Mouse (Mus musculus): Measurements from ENCODE around the gene Met. TPM values are rescaled to one million over a fixed set of nuclear protein-coding genes. Genes with fewer than 3 reads are reported as not detected.

The Met gene
- polyA plus RNA-seq, 1 experiment from 2014 or later: 7.8 TPM

GRCm38 (mm10) chr6:17546825-17547224 lies 83.2 kb downstream of the Met start:
- ATAC-seq (replicated peaks; ENCODE audit: low FRiP score) (no peak), DNase-seq (ENCODE audit: low spot score) (no peak)
- no peaks in the 10 kb centered on the region for H3K27me3 ChIP-seq (replicated peaks; ENCODE audit: control insufficient read depth, insufficient read depth, low read length)
- no peak overlapping the region for H3K4me2 ChIP-seq
- no peaks in the 10 kb centered on the region for H3K36me3 ChIP-seq (ENCODE audit: control insufficient read depth, insufficient read depth, low read length)
- WGBS: 69% methylated on average over 5 of the region's 5 CpGs
- H3K4me3 ChIP-seq (ENCODE audit: low read depth, low read length): no peak overlapping the region
- H3K4me1 ChIP-seq (replicated peaks; ENCODE audit: control insufficient read depth, insufficient read depth, low read length): no peaks in the 10 kb centered on the region
- no peak overlapping the region for H3K27ac ChIP-seq (ENCODE audit: low read depth, low read length)
- no peak overlapping the region for H3K9ac ChIP-seq (ENCODE audit: low read depth, low read length)
- no peaks in the 10 kb centered on the region for H3K9me3 ChIP-seq (ENCODE audit: control insufficient read depth, low read length)

GRCm38 (mm10) chr6:17548786-17549185 lies 85.2 kb downstream of the Met start:
- Histone ChIP-seq H3K4me3 (ENCODE audit: low read depth, low read length) (no peak overlapping the region), H3K9me3 (ENCODE audit: control insufficient read depth, low read length) (no peaks in the 10 kb centered on the region), H3K27ac (ENCODE audit: low read depth, low read length) (no peak overlapping the region), H3K4me2 (no peak overlapping the region), H3K9ac (ENCODE audit: low read depth, low read length) (no peak overlapping the region), H3K36me3 (ENCODE audit: control insufficient read depth, insufficient read depth, low read length) (no peaks in the 10 kb centered on the region), H3K27me3 (replicated peaks; ENCODE audit: control insufficient read depth, insufficient read depth, low read length) (no peaks in the 10 kb centered on the region), H3K4me1 (replicated peaks; ENCODE audit: control insufficient read depth, insufficient read depth, low read length) (no peaks in the 10 kb centered on the region)
- DNase-seq (ENCODE audit: low spot score) (no peak), ATAC-seq (replicated peaks; ENCODE audit: low FRiP score) (no peak)
- 85% methylated on average over 4 of the region's 4 CpGs for WGBS

DNA sequence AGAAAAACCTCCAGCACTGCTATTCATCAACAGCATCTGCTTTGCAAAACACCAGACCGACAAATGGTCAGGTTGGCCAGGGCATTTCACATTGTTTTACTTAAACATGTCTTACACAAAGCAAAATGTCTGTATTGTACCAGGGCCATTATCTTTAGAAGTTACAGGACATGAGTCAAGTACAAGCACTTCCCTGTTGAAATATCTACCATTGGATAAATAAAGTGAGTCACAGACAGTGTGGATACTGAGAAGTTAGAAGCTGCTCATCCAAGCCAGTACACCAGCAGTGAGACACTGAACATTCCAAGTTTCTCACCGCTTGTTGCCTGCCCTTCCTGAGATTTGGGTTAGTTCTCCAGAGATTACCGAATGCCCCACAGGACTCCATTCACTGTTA lies 86.0 kb downstream of the Met start:
- no peaks in the 10 kb centered on the region for H3K4me1 ChIP-seq (replicated peaks; ENCODE audit: control insufficient read depth, insufficient read depth, low read length)
- H3K27me3 ChIP-seq (replicated peaks; ENCODE audit: control insufficient read depth, insufficient read depth, low read length): no peaks in the 10 kb centered on the region
- H3K4me2 ChIP-seq: no peak overlapping the region
- H3K27ac ChIP-seq (ENCODE audit: low read depth, low read length): no peak overlapping the region
- DNase-seq (ENCODE audit: low spot score) (no peak), ATAC-seq (replicated peaks; ENCODE audit: low FRiP score) (no peak)
- no peaks in the 10 kb centered on the region for H3K36me3 ChIP-seq (ENCODE audit: control insufficient read depth, insufficient read depth, low read length)
- WGBS: 81% methylated on average over 3 of the region's 3 CpGs
- H3K4me3 ChIP-seq (ENCODE audit: low read depth, low read length): no peak overlapping the region
- no peak overlapping the region for H3K9ac ChIP-seq (ENCODE audit: low read depth, low read length)
- H3K9me3 ChIP-seq (ENCODE audit: control insufficient read depth, low read length): no peaks in the 10 kb centered on the region

GRCm38 (mm10) chr6:17554263-17554662 lies 90.7 kb downstream of the Met start:
- 0 out of 2 replicates have a peak, but pooled peaks have one; percentile 23 for ATAC-seq (replicated peaks; ENCODE audit: low FRiP score)

GRCm38 (mm10) chr6:17554757-17555156 lies 91.2 kb downstream of the Met start:
- Histone ChIP-seq H3K9ac (ENCODE audit: low read depth, low read length) (no peak overlapping the region), H3K4me1 (replicated peaks; ENCODE audit: control insufficient read depth, insufficient read depth, low read length) (no peaks in the 10 kb centered on the region), H3K27me3 (replicated peaks; ENCODE audit: control insufficient read depth, insufficient read depth, low read length) (no peaks in the 10 kb centered on the region), H3K36me3 (ENCODE audit: control insufficient read depth, insufficient read depth, low read length) (no peaks in the 10 kb centered on the region), H3K27ac (ENCODE audit: low read depth, low read length) (no peak overlapping the region), H3K4me3 (ENCODE audit: low read depth, low read length) (no peak overlapping the region), H3K4me2 (no peak overlapping the region), H3K9me3 (ENCODE audit: control insufficient read depth, low read length) (no peaks in the 10 kb centered on the region)
- DNase-seq (ENCODE audit: low spot score) (no peak), ATAC-seq (replicated peaks; ENCODE audit: low FRiP score) (no peak)
- 62% methylated on average over 3 of the region's 3 CpGs for WGBS

More at GRCm38 (mm10) chr6:17554263-17554662, 90.7 kb downstream of the Met start:
- 83% methylated on average over 7 of the region's 7 CpGs for WGBS
- Histone ChIP-seq H3K27me3 (replicated peaks; ENCODE audit: control insufficient read depth, insufficient read depth, low read length) (no peaks in the 10 kb centered on the region), H3K4me2 (no peak overlapping the region), H3K27ac (ENCODE audit: low read depth, low read length) (no peak overlapping the region), H3K4me3 (ENCODE audit: low read depth, low read length) (no peak overlapping the region), H3K9me3 (ENCODE audit: control insufficient read depth, low read length) (no peaks in the 10 kb centered on the region), H3K4me1 (replicated peaks; ENCODE audit: control insufficient read depth, insufficient read depth, low read length) (no peaks in the 10 kb centered on the region), H3K36me3 (ENCODE audit: control insufficient read depth, insufficient read depth, low read length) (no peaks in the 10 kb centered on the region), H3K9ac (ENCODE audit: low read depth, low read length) (no peak overlapping the region)
- no peak for DNase-seq (ENCODE audit: low spot score)

DNA sequence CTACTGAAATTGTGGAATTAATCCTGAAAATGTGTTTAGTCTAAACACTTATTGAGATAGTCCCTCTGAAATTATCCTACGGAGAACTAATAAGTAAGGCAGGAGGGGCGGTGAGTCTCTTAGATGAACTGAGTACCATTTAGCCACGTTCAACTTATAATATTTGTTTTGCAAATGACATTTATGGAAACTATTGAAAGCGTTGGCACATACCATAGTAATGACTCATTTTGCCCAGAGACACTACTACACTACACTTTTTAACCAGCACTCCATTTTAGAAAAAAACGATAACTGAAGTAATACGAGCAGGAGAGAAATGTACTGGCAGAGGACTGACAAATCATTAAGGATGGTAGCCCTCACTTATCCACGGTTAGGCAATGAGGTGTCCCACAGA lies 92.1 kb downstream of the Met start:
- ATAC-seq (replicated peaks; ENCODE audit: low FRiP score) (no peak), DNase-seq (ENCODE audit: low spot score) (no peak)
- H3K4me3 ChIP-seq (ENCODE audit: low read depth, low read length): no peak overlapping the region
- H3K27me3 ChIP-seq (replicated peaks; ENCODE audit: control insufficient read depth, insufficient read depth, low read length): no peaks in the 10 kb centered on the region
- no peak overlapping the region for H3K9ac ChIP-seq (ENCODE audit: low read depth, low read length)
- no peaks in the 10 kb centered on the region for H3K4me1 ChIP-seq (replicated peaks; ENCODE audit: control insufficient read depth, insufficient read depth, low read length)
- H3K9me3 ChIP-seq (ENCODE audit: control insufficient read depth, low read length): no peaks in the 10 kb centered on the region
- no peak overlapping the region for H3K4me2 ChIP-seq
- WGBS: 83% methylated on average over 7 of the region's 7 CpGs
- no peak overlapping the region for H3K27ac ChIP-seq (ENCODE audit: low read depth, low read length)
- no peaks in the 10 kb centered on the region for H3K36me3 ChIP-seq (ENCODE audit: control insufficient read depth, insufficient read depth, low read length)

DNA sequence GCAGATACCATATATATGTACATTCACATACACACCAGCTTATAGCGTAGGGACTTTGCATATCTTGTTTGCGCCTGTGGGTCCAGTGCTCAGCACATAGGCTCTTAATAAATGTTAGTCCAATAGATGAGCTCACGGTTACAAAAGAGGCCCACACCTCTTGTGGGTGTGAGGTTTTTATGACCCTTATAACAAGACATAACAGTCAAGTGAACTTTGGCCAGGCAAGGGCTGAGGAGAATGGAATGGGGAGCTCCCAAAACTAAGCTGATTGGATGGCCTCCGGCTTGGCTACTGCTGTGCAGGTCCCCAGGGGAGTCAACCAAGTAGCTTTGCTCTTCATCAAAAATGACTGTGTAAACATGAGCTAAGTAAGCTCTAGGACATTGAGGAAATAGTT lies 96.1 kb downstream of the Met start:
- no peaks in the 10 kb centered on the region for H3K36me3 ChIP-seq (ENCODE audit: control insufficient read depth, insufficient read depth, low read length)
- no peak overlapping the region for H3K9ac ChIP-seq (ENCODE audit: low read depth, low read length)
- no peak overlapping the region for H3K4me3 ChIP-seq (ENCODE audit: low read depth, low read length)
- no peak overlapping the region for H3K27ac ChIP-seq (ENCODE audit: low read depth, low read length)
- WGBS: 84% methylated on average over 4 of the region's 4 CpGs
- H3K4me1 ChIP-seq (replicated peaks; ENCODE audit: control insufficient read depth, insufficient read depth, low read length): no peaks in the 10 kb centered on the region
- ATAC-seq (replicated peaks; ENCODE audit: low FRiP score): no peak
- H3K4me2 ChIP-seq: no peak overlapping the region
- no peaks in the 10 kb centered on the region for H3K9me3 ChIP-seq (ENCODE audit: control insufficient read depth, low read length)
- DNase-seq (ENCODE audit: low spot score): no peak
- no peaks in the 10 kb centered on the region for H3K27me3 ChIP-seq (replicated peaks; ENCODE audit: control insufficient read depth, insufficient read depth, low read length)

- DNase-seq (ENCODE audit: low spot score): no peak
- H3K27ac ChIP-seq (ENCODE audit: low read depth, low read length): no peak overlapping the region
- H3K9ac ChIP-seq (ENCODE audit: low read depth, low read length): no peak overlapping the region
- 43% methylated on average over 2 of the region's 2 CpGs for WGBS
- no peaks in the 10 kb centered on the region for H3K27me3 ChIP-seq (replicated peaks; ENCODE audit: control insufficient read depth, insufficient read depth, low read length)
- H3K4me2 ChIP-seq: no peak overlapping the region
- H3K36me3 ChIP-seq (ENCODE audit: control insufficient read depth, insufficient read depth, low read length): no peaks in the 10 kb centered on the region
- no peaks in the 10 kb centered on the region for H3K4me1 ChIP-seq (replicated peaks; ENCODE audit: control insufficient read depth, insufficient read depth, low read length)
- ATAC-seq (replicated peaks; ENCODE audit: low FRiP score): no peak
- no peak overlapping the region for H3K4me3 ChIP-seq (ENCODE audit: low read depth, low read length)
- no peaks in the 10 kb centered on the region for H3K9me3 ChIP-seq (ENCODE audit: control insufficient read depth, low read length)
Measured at GRCm38 (mm10) chr6:17561347-17561746, 97.7 kb downstream of the Met start.

- no peak for DNase-seq (ENCODE audit: low spot score)
- no peaks in the 10 kb centered on the region for H3K27me3 ChIP-seq (replicated peaks; ENCODE audit: control insufficient read depth, insufficient read depth, low read length)
- WGBS: 55% methylated on average over 3 of the region's 3 CpGs
- H3K36me3 ChIP-seq (ENCODE audit: control insufficient read depth, insufficient read depth, low read length): no peaks in the 10 kb centered on the region
- no peak overlapping the region for H3K4me2 ChIP-seq
- H3K9me3 ChIP-seq (ENCODE audit: control insufficient read depth, low read length): no peaks in the 10 kb centered on the region
- no peak overlapping the region for H3K27ac ChIP-seq (ENCODE audit: low read depth, low read length)
- ATAC-seq (replicated peaks; ENCODE audit: low FRiP score): no peak
- H3K4me3 ChIP-seq (ENCODE audit: low read depth, low read length): no peak overlapping the region
- no peaks in the 10 kb centered on the region for H3K4me1 ChIP-seq (replicated peaks; ENCODE audit: control insufficient read depth, insufficient read depth, low read length)
- H3K9ac ChIP-seq (ENCODE audit: low read depth, low read length): no peak overlapping the region
Measured at GRCm38 (mm10) chr6:17561886-17562285, 98.3 kb downstream of the Met start.

All from liver, embryonic 11.5 days (tissue).